Mouse (Mus musculus): ENCODE measurements around the gene Zfp950. TPM values are rescaled to one million over a fixed set of nuclear protein-coding genes. Genes with fewer than 3 reads are reported as not detected.

Gene Zfp950
- polyA plus RNA-seq, 1 experiment from 2014 or later: 50.9 TPM

- H3K9ac ChIP-seq: no peak overlapping the region
- no peak overlapping the region for H3K4me2 ChIP-seq
- no peak for ATAC-seq
- H3K9me3 ChIP-seq (replicated peaks): no peaks in the 10 kb centered on the region
- H3K36me3 ChIP-seq (ENCODE audit: poor library complexity, severe bottlenecking): peaks cover 32% of the 10 kb centered on the region
- no peaks in the 10 kb centered on the region for H3K27me3 ChIP-seq
- WGBS: 87% methylated on average over 3 of the region's 3 CpGs
- H3K4me1 ChIP-seq: no peaks in the 10 kb centered on the region
- H3K27ac ChIP-seq: no peak overlapping the region
- H3K4me3 ChIP-seq: no peak overlapping the region
These were observed 51.6 kb downstream of the Zfp950 start for GRCm38 (mm10) chr19:61089001-61089400.

- 89% methylated on average over 1 of the region's 1 CpGs for WGBS
- H3K9me3 ChIP-seq (replicated peaks): no peaks in the 10 kb centered on the region
- H3K36me3 ChIP-seq (ENCODE audit: poor library complexity, severe bottlenecking): peaks cover 26% of the 10 kb centered on the region
- H3K4me3 ChIP-seq: no peak overlapping the region
- ATAC-seq: no peak
- no peak overlapping the region for H3K27ac ChIP-seq
- H3K4me2 ChIP-seq: no peak overlapping the region
- H3K4me1 ChIP-seq: no peaks in the 10 kb centered on the region
- no peaks in the 10 kb centered on the region for H3K27me3 ChIP-seq
- no peak overlapping the region for H3K9ac ChIP-seq
These were observed 52.9 kb downstream of the Zfp950 start for GRCm38 (mm10) chr19:61087781-61088180.

GRCm38 (mm10) chr19:61085217-61085616 is 55.4 kb downstream of the Zfp950 start:
- H3K9ac ChIP-seq: no peak overlapping the region
- no peaks in the 10 kb centered on the region for H3K9me3 ChIP-seq (replicated peaks)
- 88% methylated on average over 2 of the region's 2 CpGs for WGBS
- ATAC-seq: no peak
- H3K4me1 ChIP-seq: no peaks in the 10 kb centered on the region
- peaks cover 17% of the 10 kb centered on the region; the same call in 1 of the 2 replicates for H3K36me3 ChIP-seq (ENCODE audit: poor library complexity, severe bottlenecking)
- no peak overlapping the region for H3K4me3 ChIP-seq
- no peak overlapping the region for H3K4me2 ChIP-seq
- no peaks in the 10 kb centered on the region for H3K27me3 ChIP-seq
- H3K27ac ChIP-seq: no peak overlapping the region

DNA sequence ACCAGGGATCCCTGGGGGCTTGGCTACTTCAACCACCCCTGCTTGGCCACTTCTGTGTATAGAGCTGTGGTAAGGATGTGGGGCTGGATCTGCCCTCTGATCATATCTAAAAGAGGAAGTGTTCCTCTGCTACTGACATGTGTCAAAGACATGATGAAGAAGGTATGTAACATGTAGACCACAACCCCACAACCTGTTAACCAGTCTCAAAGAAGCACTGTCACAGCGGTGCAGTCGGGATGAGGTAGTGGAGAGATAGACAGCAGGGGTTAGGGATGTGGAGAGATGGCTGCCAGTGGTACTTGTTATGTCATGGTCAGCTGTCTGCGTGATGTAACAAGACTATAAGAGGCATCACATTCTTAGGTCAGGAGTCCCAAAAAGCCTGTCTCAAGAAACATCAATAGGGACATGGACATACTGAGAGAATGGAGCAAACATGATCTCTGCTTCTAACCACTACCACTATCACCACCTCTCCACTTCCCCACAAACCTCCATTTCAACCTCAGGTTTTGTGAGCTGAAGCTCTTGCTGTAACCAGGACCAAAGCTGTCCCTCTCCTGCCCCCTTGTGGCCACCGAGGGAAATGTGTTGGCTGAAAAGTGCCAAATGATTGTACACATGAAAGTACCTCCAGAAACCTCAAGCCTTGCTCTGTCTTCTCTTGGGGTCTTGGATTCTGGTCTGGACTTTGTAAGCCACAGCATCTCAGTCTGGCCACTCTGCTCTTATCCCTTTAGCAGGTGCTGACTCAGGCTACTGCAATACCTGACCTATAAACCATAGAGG is 56.3 kb downstream of the Zfp950 start:
- Histone ChIP-seq H3K4me3 (no peak overlapping the region), H3K36me3 (ENCODE audit: poor library complexity, severe bottlenecking) (peaks cover 12% of the 10 kb centered on the region; the same call in 1 of the 2 replicates), H3K9ac (no peak overlapping the region), H3K27ac (no peak overlapping the region), H3K27me3 (no peaks in the 10 kb centered on the region), H3K4me2 (no peak overlapping the region), H3K9me3 (replicated peaks) (no peaks in the 10 kb centered on the region), H3K4me1 (no peaks in the 10 kb centered on the region)
- WGBS: 53% methylated on average over 4 of the region's 4 CpGs
- ATAC-seq: peak; percentile 86

GRCm38 (mm10) chr19:61083006-61083405 is 57.6 kb downstream of the Zfp950 start:
- Histone ChIP-seq H3K36me3 (ENCODE audit: poor library complexity, severe bottlenecking) (0 out of 2 replicates have a peak, but pooled peaks cover 7% of the 10 kb centered on the region), H3K27me3 (no peaks in the 10 kb centered on the region), H3K27ac (no peak overlapping the region), H3K9me3 (replicated peaks) (no peaks in the 10 kb centered on the region), H3K4me1 (no peaks in the 10 kb centered on the region), H3K9ac (no peak overlapping the region), H3K4me2 (no peak overlapping the region), H3K4me3 (no peak overlapping the region)
- ATAC-seq: no peak
- 95% methylated on average over 8 of the region's 8 CpGs for WGBS

DNA sequence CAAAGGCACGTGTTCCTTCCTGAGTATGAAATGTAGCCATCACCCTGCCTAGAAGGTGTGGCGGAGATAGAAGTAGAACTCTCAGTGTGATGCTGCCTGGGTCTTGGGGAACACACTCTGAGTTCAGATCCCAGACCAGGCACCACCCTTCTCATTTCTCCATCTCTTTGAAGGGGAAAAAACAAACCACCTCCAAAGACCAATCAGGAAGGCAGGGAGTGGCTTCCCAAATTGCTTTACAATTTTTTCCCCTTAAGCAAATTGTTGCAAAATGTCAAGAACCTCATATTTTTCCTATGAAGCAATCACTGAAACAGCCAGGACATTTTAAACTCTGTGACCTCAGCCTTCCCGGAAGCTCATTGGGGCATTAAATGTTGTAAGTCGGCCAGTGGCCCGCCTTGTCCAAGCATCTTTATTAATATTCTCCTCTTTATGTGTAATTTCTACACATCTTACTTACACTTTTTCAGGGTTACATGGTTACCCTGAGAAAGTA is 60.3 kb downstream of the Zfp950 start:
- Histone ChIP-seq H3K4me3 (no peak overlapping the region), H3K9ac (no peak overlapping the region), H3K4me1 (no peaks in the 10 kb centered on the region), H3K36me3 (ENCODE audit: poor library complexity, severe bottlenecking) (peaks cover 5% of the 10 kb centered on the region; the same call in 1 of the 2 replicates), H3K27me3 (no peaks in the 10 kb centered on the region), H3K9me3 (replicated peaks) (no peaks in the 10 kb centered on the region), H3K27ac (no peak overlapping the region), H3K4me2 (no peak overlapping the region)
- WGBS: 91% methylated on average over 5 of the region's 5 CpGs
- ATAC-seq: no peak

DNA sequence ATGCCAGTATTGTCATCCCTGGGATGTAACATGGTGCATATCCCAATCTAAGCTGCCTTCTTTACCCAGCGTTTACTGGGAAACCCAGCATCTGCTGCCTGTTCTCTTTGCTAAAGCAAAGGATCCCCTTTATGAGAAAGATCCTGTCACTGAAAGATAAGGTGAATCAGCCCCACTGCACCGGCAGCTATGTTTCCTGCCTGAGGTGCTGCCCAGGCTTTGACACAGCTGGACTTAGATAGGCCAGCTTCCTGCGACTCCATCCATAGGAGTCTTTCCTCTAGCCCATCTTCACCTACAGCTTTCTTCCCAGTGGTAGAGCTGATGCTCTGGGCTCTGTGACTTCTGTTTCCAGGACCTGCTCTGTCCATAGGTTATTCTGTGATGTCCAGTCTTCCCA is 62.0 kb downstream of the Zfp950 start:
- Histone ChIP-seq H3K9me3 (replicated peaks) (no peaks in the 10 kb centered on the region), H3K27ac (no peak overlapping the region), H3K36me3 (ENCODE audit: poor library complexity, severe bottlenecking) (peaks cover 7% of the 10 kb centered on the region; the same call in 1 of the 2 replicates), H3K4me1 (no peaks in the 10 kb centered on the region), H3K27me3 (no peaks in the 10 kb centered on the region), H3K4me3 (no peak overlapping the region), H3K4me2 (no peak overlapping the region), H3K9ac (no peak overlapping the region)
- WGBS: 90% methylated on average over 3 of the region's 3 CpGs
- no peak for ATAC-seq

GRCm38 (mm10) chr19:61065011-61065410 is 75.6 kb downstream of the Zfp950 start:
- Histone ChIP-seq H3K4me1 (no peaks in the 10 kb centered on the region), H3K4me2 (no peak overlapping the region), H3K36me3 (ENCODE audit: poor library complexity, severe bottlenecking) (no peaks in the 10 kb centered on the region), H3K4me3 (no peak overlapping the region), H3K27me3 (no peaks in the 10 kb centered on the region), H3K9ac (no peak overlapping the region), H3K27ac (no peak overlapping the region), H3K9me3 (replicated peaks) (no peaks in the 10 kb centered on the region)
- WGBS: 88% methylated on average over 1 of the region's 1 CpGs
- no peak for ATAC-seq

GRCm38 (mm10) chr19:61064386-61064785 is 76.3 kb downstream of the Zfp950 start:
- Histone ChIP-seq H3K4me2 (no peak overlapping the region), H3K4me3 (no peak overlapping the region), H3K27ac (no peak overlapping the region), H3K9ac (no peak overlapping the region), H3K27me3 (no peaks in the 10 kb centered on the region), H3K9me3 (replicated peaks) (no peaks in the 10 kb centered on the region), H3K4me1 (no peaks in the 10 kb centered on the region), H3K36me3 (ENCODE audit: poor library complexity, severe bottlenecking) (no peaks in the 10 kb centered on the region)
- no peak for ATAC-seq
- 83% methylated on average over 3 of the region's 3 CpGs for WGBS

- Histone ChIP-seq H3K27me3 (no peaks in the 10 kb centered on the region), H3K27ac (no peak overlapping the region), H3K4me1 (no peaks in the 10 kb centered on the region), H3K4me3 (no peak overlapping the region), H3K9me3 (replicated peaks) (no peaks in the 10 kb centered on the region; the same call in 1 of the 2 replicates), H3K9ac (no peak overlapping the region), H3K36me3 (ENCODE audit: poor library complexity, severe bottlenecking) (0 out of 2 replicates have a peak, but pooled peaks cover 3% of the 10 kb centered on the region), H3K4me2 (no peak overlapping the region)
- ATAC-seq: no peak
- 51% methylated on average over 3 of the region's 3 CpGs for WGBS
These were observed 83.1 kb downstream of the Zfp950 start for GRCm38 (mm10) chr19:61057581-61057980.

- Histone ChIP-seq H3K36me3 (ENCODE audit: poor library complexity, severe bottlenecking) (0 out of 2 replicates have a peak, but pooled peaks cover 3% of the 10 kb centered on the region), H3K4me3 (no peak overlapping the region), H3K27me3 (no peaks in the 10 kb centered on the region), H3K4me2 (no peak overlapping the region), H3K9me3 (replicated peaks) (no peaks in the 10 kb centered on the region; the same call in 1 of the 2 replicates), H3K27ac (no peak overlapping the region), H3K9ac (no peak overlapping the region), H3K4me1 (no peaks in the 10 kb centered on the region)
- ATAC-seq: no peak
- WGBS: 80% methylated on average over 5 of the region's 5 CpGs
These were observed 83.7 kb downstream of the Zfp950 start for GRCm38 (mm10) chr19:61056783-61057410.

DNA sequence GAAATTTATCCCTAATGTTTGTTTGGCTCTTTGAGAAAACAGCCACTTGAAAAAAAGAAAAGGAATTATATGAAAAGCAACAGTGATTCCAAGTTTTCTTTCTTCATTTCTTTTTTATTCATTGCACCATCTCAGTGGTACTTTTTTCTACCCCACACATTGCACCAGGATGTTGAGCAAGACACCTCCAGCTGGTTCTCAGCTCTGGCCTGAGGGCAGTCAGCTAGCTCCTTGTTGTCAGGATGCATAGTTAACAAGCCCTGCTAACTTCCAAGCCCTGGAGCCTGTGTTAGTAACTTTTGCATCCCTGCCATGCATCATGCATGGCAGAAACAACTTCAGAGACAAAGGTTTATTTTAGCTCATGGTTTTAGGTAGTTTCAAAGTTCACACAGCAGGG is 87.9 kb downstream of the Zfp950 start:
- Histone ChIP-seq H3K9ac (no peak overlapping the region), H3K9me3 (replicated peaks) (no peaks in the 10 kb centered on the region; the same call in 1 of the 2 replicates), H3K4me3 (no peak overlapping the region), H3K27me3 (no peaks in the 10 kb centered on the region), H3K27ac (no peak overlapping the region), H3K36me3 (ENCODE audit: poor library complexity, severe bottlenecking) (0 out of 2 replicates have a peak, but pooled peaks cover 3% of the 10 kb centered on the region), H3K4me2 (no peak overlapping the region), H3K4me1 (no peaks in the 10 kb centered on the region)
- no peak for ATAC-seq

Data from forebrain, embryonic 13.5 days (tissue).